Mouse (Mus musculus): Measurements from ENCODE around the gene Wdr66.

DNA sequence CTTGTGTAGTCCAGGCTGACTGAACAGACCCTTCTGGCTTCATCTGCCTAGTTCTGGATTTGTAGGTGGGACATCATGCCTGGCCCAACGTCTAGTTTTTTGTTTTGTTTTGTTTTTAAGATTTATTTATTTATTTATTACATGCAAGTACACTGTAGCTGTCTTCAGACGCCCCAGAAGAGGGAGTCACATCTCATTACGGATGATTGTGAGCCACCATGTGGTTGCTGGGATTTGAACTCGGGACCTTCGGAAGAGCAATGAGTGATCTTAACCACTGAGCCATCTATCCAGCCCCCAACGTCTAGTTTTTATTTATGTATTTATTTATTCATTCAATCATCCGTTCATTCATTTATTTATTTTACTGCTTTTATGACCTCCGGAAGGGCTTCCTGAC, 512 bp upstream of the Wdr66 start:
- TF ChIP-seq CTCF (IDR thresholded peaks at IDR 0.05; ENCODE audit: control insufficient read depth, insufficient read depth, low read length) (no peak), POLR2A (IDR thresholded peaks at IDR 0.05; ENCODE audit: borderline replicate concordance, control insufficient read depth, low read depth, low read length) (no peak)

All from bone marrow, adult 2 months (tissue).